Mouse (Mus musculus) kidney, embryonic 14.5 days (tissue): ENCODE data around the gene Adcy7. TPM values are rescaled to one million over a fixed set of nuclear protein-coding genes. Genes with fewer than 3 reads are reported as not detected.

Source experiments
- ATAC-seq: fragments of 200-750 bp; cut with Nextera tagmentation; 2 replicates; pipeline ENCODE4 v1.8.0; 2017; ENCODE audit warnings: moderate number of reproducible peaks, mild to moderate bottlenecking, moderate TSS enrichment, moderate library complexity; ENCODE audit not compliant: low FRiP score, low TSS enrichment
- H3K27ac ChIP-seq: fragments of 300-500 bp; sonication (generic); 2 replicates; pipeline ENCODE4 v1.5.1; 2014; ENCODE audit warnings: low read depth, mild to moderate bottlenecking, low read length, moderate library complexity, mixed read lengths
- H3K27me3 ChIP-seq: fragments of 300-500 bp; sonication (generic); 2 replicates; pipeline ENCODE4 v1.6.1; 2014; ENCODE audit warnings: mild to moderate bottlenecking, low read length; ENCODE audit not compliant: control insufficient read depth, insufficient read depth
- H3K36me3 ChIP-seq: fragments of 300-500 bp; sonication (generic); 2 replicates; pipeline ENCODE4 v1.6.1; 2014; ENCODE audit warnings: low read length, mixed read lengths; ENCODE audit not compliant: control insufficient read depth, insufficient read depth
- H3K4me1 ChIP-seq: fragments of 300-500 bp; sonication (generic); 2 replicates; pipeline ENCODE4 v1.6.1; 2014; ENCODE audit warnings: low read length, mixed read lengths; ENCODE audit not compliant: control insufficient read depth, insufficient read depth
- H3K4me2 ChIP-seq: fragments of 300-500 bp; sonication (generic); replicated peaks from 2 replicates; pipeline ENCODE4 v1.6.1; 2014; ENCODE audit warnings: low read depth, mild to moderate bottlenecking, low read length
- H3K4me3 ChIP-seq: fragments of 300-500 bp; sonication (generic); 2 replicates; pipeline ENCODE4 v1.5.1; 2014; ENCODE audit warnings: mild to moderate bottlenecking, low read length
- H3K9ac ChIP-seq: fragments of 300-500 bp; sonication (generic); 2 replicates; pipeline ENCODE4 v1.6.1; 2014; ENCODE audit warnings: low read depth, mild to moderate bottlenecking, low read length, moderate library complexity
- H3K9me3 ChIP-seq: fragments of 300-500 bp; sonication (generic); 2 replicates; pipeline ENCODE4 v1.6.1; 2016; ENCODE audit warnings: low read length; ENCODE audit not compliant: control insufficient read depth
- WGBS: fragments of 180-500 bp; shearing (Covaris S2); extraction: QIAGEN DNeasy Blood & Tissue Kit; methylation state at CpG from one replicate; pipeline ENCODE4 v1.1.7; 2014; 5-methylcytosine and 5-hydroxymethylcytosine counted together
- polyA plus RNA-seq: library from polyadenylated mRNA; unstranded; fragments of >200 nt; fragmentation: Nextera tagmentation; extraction: Ambion mirVana; gene quantifications from 2 replicates; pipeline ENCODE4 v1.2.1, GENCODE M21; 2014

The Adcy7 gene
- polyA plus RNA-seq: 2.0 and 3.1 TPM in 2 replicates

DNA sequence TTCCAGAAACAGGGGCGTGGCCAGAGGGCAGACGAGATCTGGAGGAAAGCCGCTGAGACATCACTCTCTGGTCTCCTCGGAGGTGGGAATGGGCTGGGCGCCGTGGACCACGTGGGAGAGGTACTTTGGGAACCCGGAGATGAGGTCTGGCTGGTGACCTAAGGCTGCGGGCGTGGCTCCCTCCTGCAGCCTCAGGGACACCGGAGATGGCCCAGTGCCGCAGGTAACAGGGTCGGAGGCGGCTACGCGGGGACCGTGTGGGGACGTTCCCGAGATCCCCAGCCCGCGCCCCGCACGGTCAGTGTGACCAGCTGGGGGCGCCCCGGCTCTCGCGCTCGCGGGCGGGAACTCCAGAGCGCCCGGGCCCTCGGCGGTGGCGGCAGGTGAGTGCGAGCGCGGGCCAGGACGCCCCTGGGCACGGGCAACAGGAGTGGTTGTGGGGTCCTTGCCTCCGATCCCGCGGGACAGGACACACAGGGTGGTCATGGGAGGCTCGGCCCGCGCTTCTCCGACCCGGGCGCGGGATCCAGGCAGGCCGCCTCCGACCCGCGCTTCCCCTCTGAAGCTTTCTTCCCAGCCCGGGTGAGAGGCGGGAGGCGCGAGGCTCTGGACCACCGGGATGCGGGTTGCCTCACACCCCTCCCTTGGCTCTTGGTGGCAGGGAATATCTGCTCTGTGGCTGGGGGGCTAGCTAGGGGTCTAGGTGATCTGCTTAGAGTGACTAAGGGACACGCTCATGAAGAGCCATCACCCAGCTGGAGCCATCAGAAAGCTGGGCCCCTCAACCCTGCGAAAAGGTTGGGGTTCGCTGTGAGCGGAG lies at the start of gene Adcy7:
TSS of gene Adcy7 (plus strand) at position 173 of the 820 bp plus-strand sequence.
- no peaks in the 10 kb centered on the region for H3K9me3 ChIP-seq
- H3K9ac ChIP-seq: peak within 1 kb of the TSS; percentile 55
- H3K4me2 ChIP-seq: peak within 1 kb of the TSS; percentile 88
- peaks cover 17% of the 10 kb centered on the region for H3K27me3 ChIP-seq
- peak; percentile 65 for ATAC-seq
- no peaks in the 10 kb centered on the region for H3K36me3 ChIP-seq
- H3K27ac ChIP-seq: no peak within 1 kb of the TSS
- no peaks in the 10 kb centered on the region for H3K4me1 ChIP-seq
- WGBS: 5% methylated on average over 60 of the region's 64 CpGs
- H3K4me3 ChIP-seq: peak within 1 kb of the TSS; percentile 38

DNA sequence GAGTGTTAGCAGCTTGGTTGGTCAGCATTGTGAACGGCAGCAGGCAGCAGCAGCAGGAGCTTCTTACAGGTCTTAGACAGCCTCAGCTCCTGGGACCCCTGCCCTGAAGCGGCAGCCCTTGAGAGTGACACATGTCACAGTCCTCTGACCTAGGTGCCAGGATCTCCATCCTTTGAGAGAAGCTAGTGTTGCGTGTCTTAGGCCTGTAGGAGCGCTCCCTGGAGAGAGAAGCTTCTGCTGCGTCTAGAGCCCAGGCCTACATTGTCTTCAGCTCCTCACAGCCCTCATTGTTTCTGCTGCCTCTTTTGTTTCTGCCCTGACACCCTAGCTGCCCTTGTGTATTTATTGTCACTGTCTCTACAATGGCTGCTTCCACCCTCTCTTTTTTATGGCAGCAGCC lies 46.8 kb upstream of the Adcy7 start:
- Histone ChIP-seq H3K27ac (no peak overlapping the region), H3K9ac (no peak overlapping the region), H3K4me3 (no peak overlapping the region), H3K4me1 (peaks cover 15% of the 10 kb centered on the region), H3K27me3 (no peaks in the 10 kb centered on the region), H3K36me3 (no peaks in the 10 kb centered on the region; the same call in 1 of the 2 replicates), H3K4me2 (no peak overlapping the region), H3K9me3 (no peaks in the 10 kb centered on the region)
- no peak for ATAC-seq
- 42% methylated on average over 5 of the region's 5 CpGs for WGBS

DNA sequence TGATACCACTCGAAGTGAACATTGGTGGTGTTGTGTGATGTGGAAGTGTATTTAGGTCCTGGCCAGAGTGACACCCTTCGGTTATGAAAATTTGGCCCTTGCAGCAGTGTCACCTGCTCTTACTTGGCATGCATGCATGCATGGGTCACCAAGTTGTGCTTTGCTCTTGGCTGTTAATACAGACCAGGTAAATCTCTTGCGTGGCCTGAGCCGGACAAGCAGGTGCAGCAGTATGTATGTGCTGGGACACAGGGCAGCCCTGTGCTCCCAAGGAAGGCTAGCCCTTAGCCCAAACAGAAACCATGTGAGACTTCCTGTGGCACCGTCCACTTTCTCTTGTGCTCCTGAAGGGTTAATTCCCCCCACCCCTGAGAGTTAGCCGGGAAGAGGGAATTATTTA lies 44.4 kb upstream of the Adcy7 start:
- Histone ChIP-seq H3K27ac (no peak overlapping the region), H3K4me2 (no peak overlapping the region), H3K27me3 (no peaks in the 10 kb centered on the region), H3K9ac (no peak overlapping the region), H3K36me3 (no peaks in the 10 kb centered on the region), H3K4me3 (no peak overlapping the region), H3K4me1 (peaks cover 15% of the 10 kb centered on the region), H3K9me3 (no peaks in the 10 kb centered on the region)
- 61% methylated on average over 6 of the region's 6 CpGs for WGBS
- ATAC-seq: no peak

DNA sequence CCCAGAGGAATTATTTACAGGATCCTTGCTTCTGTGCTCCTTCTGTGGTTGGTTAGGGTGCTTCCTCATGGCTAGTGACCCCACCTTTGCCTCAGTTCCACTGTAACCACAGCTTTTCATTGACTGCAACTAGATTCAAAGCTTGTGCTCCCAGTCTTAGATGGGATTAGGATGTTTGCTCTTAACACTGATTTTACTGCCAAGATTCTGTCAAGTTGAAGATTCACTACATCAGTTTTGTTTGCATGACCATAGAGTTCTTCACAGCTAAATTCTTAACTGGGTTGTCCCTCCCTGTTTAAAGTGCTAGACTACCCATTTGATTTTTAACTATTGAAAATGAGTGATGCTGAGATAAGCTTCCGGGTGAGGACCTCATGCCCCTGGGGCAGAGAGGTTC lies 43.9 kb upstream of the Adcy7 start:
- WGBS: 39% methylated on average over 1 of the region's 1 CpGs
- ATAC-seq: 0 out of 2 replicates have a peak, but pooled peaks have one; percentile 28
- no peaks in the 10 kb centered on the region for H3K27me3 ChIP-seq

DNA sequence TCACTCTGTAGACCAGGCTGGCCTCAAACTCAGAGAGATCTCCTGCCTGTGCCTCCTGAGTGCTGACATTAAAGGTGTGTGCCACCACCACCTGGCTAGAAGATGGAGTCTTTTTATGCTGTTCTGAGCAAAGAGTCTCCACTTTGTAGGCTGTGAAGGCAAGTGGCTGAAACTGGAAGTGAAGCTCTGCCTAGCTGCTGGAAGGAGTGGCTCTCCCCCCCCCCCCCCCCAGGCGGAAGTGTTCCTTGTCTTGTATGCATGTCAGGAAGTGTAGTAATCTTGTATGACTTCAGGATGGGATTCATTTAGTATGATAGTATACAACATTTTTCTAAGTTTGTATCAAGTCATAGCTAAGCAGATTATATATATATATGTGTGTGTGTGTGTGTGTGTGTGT lies 43.4 kb upstream of the Adcy7 start:
- Histone ChIP-seq H3K9me3 (no peaks in the 10 kb centered on the region), H3K27me3 (no peaks in the 10 kb centered on the region), H3K4me2 (no peak overlapping the region), H3K27ac (no peak overlapping the region), H3K4me3 (no peak overlapping the region), H3K36me3 (no peaks in the 10 kb centered on the region), H3K9ac (no peak overlapping the region), H3K4me1 (peaks cover 15% of the 10 kb centered on the region)
- no peak for ATAC-seq
- no CpG with 5 or more reads among the region's 1 CpGs for WGBS

More for the DNA sequence above, 43.9 kb upstream of the Adcy7 start:
- Histone ChIP-seq H3K9ac (no peak overlapping the region), H3K36me3 (no peaks in the 10 kb centered on the region), H3K4me2 (no peak overlapping the region; the same call in 1 of the 2 replicates), H3K4me1 (peaks cover 15% of the 10 kb centered on the region), H3K9me3 (no peaks in the 10 kb centered on the region), H3K4me3 (no peak overlapping the region), H3K27ac (no peak overlapping the region)

DNA sequence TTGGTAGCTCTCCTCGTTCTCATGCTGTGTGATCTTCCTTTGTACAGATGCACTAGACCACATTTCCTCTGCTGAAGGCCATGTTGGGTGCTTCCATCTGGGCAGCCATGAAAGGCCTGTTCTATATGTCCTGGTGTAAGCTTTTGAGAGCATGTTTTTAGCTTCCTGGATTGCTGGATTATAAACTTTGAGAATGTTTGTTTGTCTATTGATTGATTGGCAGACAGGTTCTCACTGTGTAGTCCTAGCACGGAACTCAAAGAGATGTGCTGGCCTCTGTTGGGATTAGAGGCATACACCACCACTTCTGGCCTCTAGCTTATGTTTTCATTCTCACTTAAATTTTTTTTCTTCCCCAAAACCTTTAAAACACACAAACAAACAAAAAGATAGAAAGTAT lies 35.5 kb upstream of the Adcy7 start:
- no peak overlapping the region for H3K27ac ChIP-seq
- WGBS: 72% methylated on average over 2 of the region's 2 CpGs
- H3K9ac ChIP-seq: no peak overlapping the region
- no peak overlapping the region for H3K4me2 ChIP-seq
- no peak for ATAC-seq
- H3K27me3 ChIP-seq: no peaks in the 10 kb centered on the region
- no peak overlapping the region for H3K4me3 ChIP-seq
- H3K9me3 ChIP-seq: no peaks in the 10 kb centered on the region
- H3K4me1 ChIP-seq: no peaks in the 10 kb centered on the region
- H3K36me3 ChIP-seq: no peaks in the 10 kb centered on the region

DNA sequence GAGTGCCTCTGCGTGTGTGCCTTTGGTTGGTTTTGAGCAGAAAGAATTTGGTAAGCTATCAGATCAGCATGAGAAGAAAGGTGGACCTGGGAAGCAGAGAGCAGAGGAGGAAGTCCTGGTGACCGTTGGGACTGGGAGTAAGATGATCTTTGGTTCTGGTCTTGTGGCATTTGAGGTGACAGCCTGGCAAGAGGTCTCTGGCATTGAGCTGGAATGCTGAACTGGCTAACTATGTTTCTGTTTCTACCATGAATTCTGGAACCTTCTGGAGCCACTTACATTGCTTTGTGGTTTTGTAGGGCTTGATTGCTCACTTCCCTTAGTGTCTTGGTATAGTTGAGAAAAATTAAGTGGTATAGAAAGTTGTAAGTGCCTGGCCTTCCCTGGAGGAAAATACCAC lies 34.6 kb upstream of the Adcy7 start:
- Histone ChIP-seq H3K4me2 (no peak overlapping the region), H3K9ac (no peak overlapping the region), H3K27me3 (no peaks in the 10 kb centered on the region), H3K27ac (no peak overlapping the region), H3K9me3 (no peaks in the 10 kb centered on the region), H3K4me3 (no peak overlapping the region), H3K36me3 (no peaks in the 10 kb centered on the region), H3K4me1 (no peaks in the 10 kb centered on the region)
- no peak for ATAC-seq
- 63% methylated on average over 2 of the region's 2 CpGs for WGBS

DNA sequence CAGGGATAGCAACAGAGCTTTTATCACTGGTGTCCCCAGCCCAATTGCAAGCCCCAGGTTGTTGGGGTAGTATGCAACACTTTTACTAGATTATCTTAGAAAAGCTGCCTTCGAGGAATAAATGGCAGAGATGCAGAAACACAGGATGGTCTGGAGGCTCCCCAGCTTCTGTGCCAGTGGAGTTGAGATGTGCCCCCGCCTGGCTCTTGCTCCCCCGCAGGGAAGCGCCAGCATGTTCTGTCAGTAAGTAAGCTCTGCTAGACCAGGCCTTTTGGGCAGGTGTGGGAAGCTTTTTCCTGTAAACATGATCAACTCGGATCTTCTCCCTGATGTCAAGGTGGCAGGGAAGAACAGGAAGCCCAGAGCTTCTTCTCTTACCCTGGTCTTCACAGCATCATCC lies 32.9 kb upstream of the Adcy7 start:
- WGBS: 92% methylated on average over 5 of the region's 5 CpGs
- no peak for ATAC-seq
- Histone ChIP-seq H3K27ac (no peak overlapping the region), H3K9me3 (no peaks in the 10 kb centered on the region), H3K4me1 (no peaks in the 10 kb centered on the region), H3K9ac (no peak overlapping the region), H3K4me2 (no peak overlapping the region), H3K27me3 (no peaks in the 10 kb centered on the region), H3K36me3 (peaks cover 4% of the 10 kb centered on the region; the same call in 1 of the 2 replicates), H3K4me3 (no peak overlapping the region)

DNA sequence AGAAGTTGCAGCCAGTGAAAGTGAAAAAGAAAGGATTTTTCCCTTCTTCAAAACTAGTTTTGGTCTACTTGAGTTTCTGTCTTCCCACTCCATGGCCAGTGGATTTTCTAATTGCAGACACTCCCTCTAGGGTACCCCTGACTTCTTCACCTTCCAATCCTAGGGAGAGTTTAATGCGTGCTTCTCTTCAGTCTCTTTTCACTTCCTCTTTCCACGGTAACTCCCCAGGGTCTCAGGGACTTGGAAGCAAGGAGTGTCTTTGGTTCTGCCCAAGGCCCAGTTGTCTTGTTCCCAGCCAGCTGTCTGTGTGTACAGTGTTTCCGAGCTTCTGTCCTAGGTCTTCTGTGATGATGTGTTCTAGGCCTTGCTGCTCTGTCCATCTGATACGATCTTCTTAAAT lies 30.3 kb upstream of the Adcy7 start:
- H3K9me3 ChIP-seq: no peaks in the 10 kb centered on the region

More for the DNA sequence above, 30.3 kb upstream of the Adcy7 start:
- Histone ChIP-seq H3K4me2 (no peak overlapping the region), H3K27ac (no peak overlapping the region), H3K9ac (no peak overlapping the region), H3K4me3 (no peak overlapping the region), H3K27me3 (no peaks in the 10 kb centered on the region), H3K36me3 (peaks cover 13% of the 10 kb centered on the region; the same call in 1 of the 2 replicates), H3K4me1 (no peaks in the 10 kb centered on the region)
- no peak for ATAC-seq
- 72% methylated on average over 4 of the region's 4 CpGs for WGBS
